Mouse (Mus musculus) liver, embryonic 16.5 days (tissue): ENCODE results near the gene Usp5. TPM values are rescaled to one million over a fixed set of nuclear protein-coding genes. Genes with fewer than 3 reads are reported as not detected.

Source experiments
- ATAC-seq: fragments of 200-750 bp; cut with Nextera tagmentation; 2 replicates; pipeline ENCODE4 v1.8.0; 2017; ENCODE audit warnings: low read depth, mild to moderate bottlenecking, moderate number of reproducible peaks, moderate library complexity
- H3K27ac ChIP-seq: fragments of 300-500 bp; sonication (generic); 2 replicates; pipeline ENCODE4 v1.5.1; 2014; ENCODE audit warnings: mild to moderate bottlenecking, low read length
- H3K27me3 ChIP-seq: fragments of 300-500 bp; sonication (generic); 2 replicates; pipeline ENCODE4 v1.6.1; 2014; ENCODE audit warnings: low read depth, low read length, mixed read lengths; ENCODE audit not compliant: control insufficient read depth, insufficient read depth
- H3K36me3 ChIP-seq: fragments of 300-500 bp; sonication (generic); 2 replicates; pipeline ENCODE4 v1.6.1; 2014; ENCODE audit warnings: mild to moderate bottlenecking; ENCODE audit not compliant: control insufficient read depth, insufficient read depth
- H3K4me1 ChIP-seq: fragments of 300-500 bp; sonication (generic); 2 replicates; pipeline ENCODE4 v1.6.1; 2014; ENCODE audit warnings: low read depth, low read length, mixed read lengths; ENCODE audit not compliant: control insufficient read depth
- H3K4me2 ChIP-seq: fragments of 300-500 bp; sonication (generic); 2 replicates; pipeline ENCODE4 v1.6.1; 2014; ENCODE audit warnings: low read depth, low read length, mixed read lengths
- H3K4me3 ChIP-seq: fragments of 300-500 bp; sonication (generic); 2 replicates; pipeline ENCODE4 v1.5.1; 2014; ENCODE audit warnings: low read depth, mild to moderate bottlenecking, low read length
- H3K9ac ChIP-seq: fragments of 300-500 bp; sonication (generic); 2 replicates; pipeline ENCODE4 v1.6.1; 2014; ENCODE audit warnings: low read depth, low read length
- H3K9me3 ChIP-seq: fragments of 300-500 bp; sonication (generic); replicated peaks from 2 replicates; pipeline ENCODE4 v1.6.1; 2016; ENCODE audit warnings: low read length; ENCODE audit not compliant: control insufficient read depth
- WGBS: fragments of 180-500 bp; shearing (Covaris S2); extraction: QIAGEN DNeasy Blood & Tissue Kit; methylation state at CpG from one replicate; pipeline ENCODE4 v1.1.7; 2014; ENCODE audit not compliant: insufficient replicate concordance; 5-methylcytosine and 5-hydroxymethylcytosine counted together
- polyA plus RNA-seq: library from polyadenylated mRNA; unstranded; fragments of >200 nt; fragmentation: Nextera tagmentation; extraction: Ambion mirVana; gene quantifications from 2 replicates; pipeline ENCODE4 v1.2.1, GENCODE M21; 2015

Usp5 gene
- polyA plus RNA-seq, 1 experiment from 2014 or later = 52.7 TPM

DNA sequence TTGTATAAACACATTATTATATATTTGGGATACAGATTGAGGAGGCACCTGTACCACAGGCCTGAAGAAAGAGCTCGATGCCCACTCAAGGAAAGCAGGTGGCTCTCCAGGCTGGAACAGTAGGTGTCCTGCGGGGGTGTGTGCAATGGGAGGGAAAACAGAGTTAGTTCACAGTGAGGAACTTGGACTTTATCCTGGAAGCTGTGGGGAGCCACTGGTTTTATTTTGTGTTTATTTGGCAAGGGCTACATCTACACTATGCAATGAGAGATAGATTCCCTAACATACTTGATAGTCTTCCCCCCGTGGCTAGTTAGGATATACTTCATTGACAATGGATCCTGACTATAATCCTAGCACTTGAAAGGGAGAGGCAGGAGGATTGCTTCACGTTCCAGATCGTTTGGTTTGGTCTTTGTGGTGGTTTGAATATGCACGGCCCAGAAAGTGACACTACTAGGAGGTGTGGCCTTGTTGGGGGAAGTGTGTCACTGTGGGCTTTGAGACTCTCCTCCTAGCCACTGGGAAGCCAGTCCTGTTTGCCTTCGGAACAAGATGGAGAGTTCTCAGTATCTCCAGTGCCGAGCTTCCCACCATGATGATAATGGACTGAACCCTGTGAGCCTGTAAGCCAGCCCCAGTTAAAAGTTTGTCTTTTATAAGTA lies 42.4 kb downstream of the Usp5 start:
- H3K4me1 ChIP-seq = peaks cover 4% of the 10 kb centered on the region; the same call in 1 of the 2 replicates
- H3K36me3 ChIP-seq = no peaks in the 10 kb centered on the region
- H3K4me3 ChIP-seq = no peak overlapping the region
- H3K4me2 ChIP-seq = no peak overlapping the region
- no peak overlapping the region for H3K9ac ChIP-seq
- peak overlapping the region; percentile 35; the same call in 1 of the 2 replicates for H3K27ac ChIP-seq
- ATAC-seq = peak; percentile 66
- no peaks in the 10 kb centered on the region for H3K27me3 ChIP-seq
- 30% methylated on average over 8 of the region's 8 CpGs for WGBS
- H3K9me3 ChIP-seq = no peaks in the 10 kb centered on the region

DNA sequence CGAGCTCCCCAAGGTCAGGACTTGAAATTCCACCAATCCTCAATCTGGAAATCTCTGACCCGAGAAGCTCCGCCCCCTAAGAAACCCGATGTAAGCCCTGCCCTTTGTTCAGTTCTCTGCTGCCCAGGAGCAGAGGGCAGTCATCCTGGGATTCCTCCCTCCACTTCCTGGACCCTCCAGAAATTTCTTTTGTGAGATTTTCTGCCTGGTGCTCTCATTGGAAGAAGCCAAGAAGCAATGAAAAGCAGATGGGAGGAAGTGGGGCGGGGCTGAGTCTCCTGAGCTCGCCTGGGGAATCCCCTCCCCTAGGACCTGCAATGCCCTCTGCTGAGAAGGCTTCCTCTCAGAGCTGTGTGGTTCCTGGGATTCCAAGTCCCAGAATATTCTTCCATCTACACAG lies 46.8 kb downstream of the Usp5 start:
- H3K9me3 ChIP-seq = no peaks in the 10 kb centered on the region
- no peak overlapping the region for H3K9ac ChIP-seq
- 0 out of 2 replicates have a peak, but pooled peaks have one; percentile 16 for ATAC-seq
- H3K27ac ChIP-seq = no peak overlapping the region
- no peaks in the 10 kb centered on the region; the same call in 1 of the 2 replicates for H3K4me1 ChIP-seq
- peaks cover 26% of the 10 kb centered on the region for H3K27me3 ChIP-seq
- H3K4me2 ChIP-seq = peak overlapping the region; percentile 27; the same call in 1 of the 2 replicates
- H3K36me3 ChIP-seq = no peaks in the 10 kb centered on the region
- 12% methylated on average over 6 of the region's 6 CpGs for WGBS
- H3K4me3 ChIP-seq = peak overlapping the region; percentile 26

DNA sequence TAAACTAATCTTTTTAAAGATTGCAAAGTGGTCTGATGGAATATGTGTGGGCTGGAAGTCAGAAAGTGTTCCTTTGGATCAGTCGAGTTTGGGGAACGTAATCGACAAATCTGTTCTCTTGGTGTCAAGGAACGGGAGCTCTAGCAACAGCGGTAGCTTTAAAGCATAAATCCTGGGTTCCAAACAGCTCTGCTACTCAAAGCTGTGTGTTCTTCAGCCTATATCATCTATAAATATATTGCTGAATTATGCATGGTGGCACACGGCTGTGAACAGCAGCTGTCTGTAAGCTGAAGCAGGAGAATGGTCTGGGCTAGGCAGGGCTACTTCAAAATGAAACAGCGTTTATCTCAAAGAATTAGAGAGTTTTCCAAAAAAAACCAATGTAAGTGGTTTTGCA lies 48.4 kb downstream of the Usp5 start:
- H3K27me3 ChIP-seq = peaks cover 26% of the 10 kb centered on the region
- H3K9me3 ChIP-seq = no peaks in the 10 kb centered on the region
- no peak for ATAC-seq
- H3K36me3 ChIP-seq = no peaks in the 10 kb centered on the region
- no peak overlapping the region for H3K4me2 ChIP-seq
- H3K9ac ChIP-seq = no peak overlapping the region
- no peak overlapping the region for H3K4me3 ChIP-seq
- H3K27ac ChIP-seq = no peak overlapping the region
- H3K4me1 ChIP-seq = no peaks in the 10 kb centered on the region; the same call in 1 of the 2 replicates
- WGBS = 66% methylated on average over 7 of the region's 7 CpGs

DNA sequence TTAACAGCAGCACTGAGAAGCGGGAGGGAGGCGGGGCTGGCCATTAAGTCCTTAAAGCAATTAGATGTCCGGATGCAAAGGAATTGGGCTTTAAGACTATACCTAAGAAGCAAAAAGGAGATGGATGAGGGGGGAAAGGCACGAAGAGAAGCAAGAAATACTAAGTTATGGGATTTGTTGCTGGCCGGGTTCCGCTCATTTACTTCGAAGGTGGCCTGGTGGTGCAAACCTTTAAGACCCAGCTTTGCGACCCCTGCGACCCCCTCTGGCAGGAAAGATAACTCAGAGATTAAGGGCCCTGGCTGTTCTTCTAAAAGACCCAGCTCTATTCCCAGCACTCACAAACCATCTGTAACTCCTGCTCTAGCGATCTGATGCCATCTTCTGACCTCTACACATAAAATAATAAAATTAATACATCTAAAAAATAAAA lies 49.3 kb downstream of the Usp5 start:
- Histone ChIP-seq H3K27ac (no peak overlapping the region), H3K4me2 (peak overlapping the region; percentile 45), H3K27me3 (peaks cover 26% of the 10 kb centered on the region), H3K9me3 (no peaks in the 10 kb centered on the region), H3K9ac (no peak overlapping the region), H3K4me3 (peak overlapping the region; percentile 15), H3K4me1 (no peaks in the 10 kb centered on the region; the same call in 1 of the 2 replicates), H3K36me3 (no peaks in the 10 kb centered on the region)
- no peak for ATAC-seq
- 14% methylated on average over 10 of the region's 10 CpGs for WGBS

DNA sequence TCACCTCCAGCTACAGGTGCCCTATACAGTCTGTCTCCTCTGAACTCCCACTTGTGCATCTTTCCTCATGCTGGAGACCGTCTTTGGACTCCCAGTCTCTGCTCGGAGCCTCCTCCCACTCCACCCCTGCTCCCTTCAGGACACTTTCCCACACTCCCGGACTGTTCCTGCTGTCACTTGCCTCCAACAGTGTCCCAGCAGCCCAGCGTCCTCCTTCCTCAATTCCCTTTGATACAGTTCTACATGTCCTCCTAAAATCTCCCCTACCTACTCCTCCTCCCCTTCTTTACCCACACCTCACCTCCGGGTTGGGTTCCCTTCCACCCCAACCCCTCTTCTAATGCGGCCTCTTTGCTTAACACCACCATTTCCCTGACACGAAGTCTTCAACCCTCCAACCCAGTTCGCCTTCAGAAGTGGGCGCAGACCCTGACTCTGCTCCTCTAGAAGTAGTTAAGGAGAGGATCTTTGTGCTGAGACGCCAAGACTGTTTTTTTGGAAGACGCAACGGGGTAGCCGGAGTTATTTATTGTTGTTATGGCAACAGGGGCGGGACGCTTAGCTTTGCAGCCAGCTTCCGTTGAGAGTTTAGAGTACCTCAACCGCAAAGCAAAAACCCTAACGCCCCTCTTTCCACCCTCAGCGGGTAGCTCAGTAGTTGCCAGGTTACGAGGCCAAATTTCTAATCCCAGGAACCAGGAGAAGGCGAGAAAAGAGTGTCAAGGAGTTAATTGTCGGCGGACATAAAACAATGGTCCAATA lies 49.9 kb downstream of the Usp5 start, which contains the start of gene Lrrc23:
TSS of gene Lrrc23 (minus strand) at position 506 of the 762 bp plus-strand sequence.
- peak within 1 kb of the TSS; percentile 45 for H3K4me2 ChIP-seq
- WGBS = 2% methylated on average over 23 of the region's 23 CpGs
- no peak within 1 kb of the TSS for H3K9ac ChIP-seq
- no peak for ATAC-seq
- H3K9me3 ChIP-seq = no peaks in the 10 kb centered on the region
- H3K27me3 ChIP-seq = peaks cover 26% of the 10 kb centered on the region
- H3K4me3 ChIP-seq = peak within 1 kb of the TSS; percentile 15
- no peak within 1 kb of the TSS for H3K27ac ChIP-seq
- no peaks in the 10 kb centered on the region; the same call in 1 of the 2 replicates for H3K4me1 ChIP-seq
- H3K36me3 ChIP-seq = no peaks in the 10 kb centered on the region

DNA sequence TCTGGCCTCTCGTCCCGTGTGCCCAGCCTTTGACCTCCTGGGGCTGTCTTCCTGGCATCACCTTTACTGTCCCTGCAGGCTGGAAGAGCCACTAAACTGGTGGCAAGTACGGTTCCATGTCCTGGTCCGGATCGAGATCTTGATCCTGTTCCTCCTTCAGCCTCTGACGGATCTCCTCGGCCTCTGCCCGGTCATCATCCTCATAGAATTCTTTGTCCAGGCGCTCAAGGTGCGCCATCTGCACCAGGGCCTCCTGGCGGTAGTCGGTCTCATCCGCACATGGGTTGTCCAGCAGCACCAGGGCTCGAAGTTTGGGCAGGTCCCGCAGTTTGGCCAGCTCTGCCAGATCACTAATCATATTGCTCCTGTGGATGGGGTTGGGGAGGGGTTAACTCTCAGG lies 58.8 kb downstream of the Usp5 start:
- no peak overlapping the region for H3K9ac ChIP-seq
- H3K27ac ChIP-seq = no peak overlapping the region
- peaks cover 13% of the 10 kb centered on the region for H3K4me1 ChIP-seq
- ATAC-seq = no peak
- H3K4me2 ChIP-seq = no peak overlapping the region
- WGBS = 70% methylated on average over 15 of the region's 15 CpGs
- no peaks in the 10 kb centered on the region for H3K9me3 ChIP-seq
- peaks cover 36% of the 10 kb centered on the region for H3K27me3 ChIP-seq
- no peaks in the 10 kb centered on the region for H3K36me3 ChIP-seq
- H3K4me3 ChIP-seq = no peak overlapping the region

DNA sequence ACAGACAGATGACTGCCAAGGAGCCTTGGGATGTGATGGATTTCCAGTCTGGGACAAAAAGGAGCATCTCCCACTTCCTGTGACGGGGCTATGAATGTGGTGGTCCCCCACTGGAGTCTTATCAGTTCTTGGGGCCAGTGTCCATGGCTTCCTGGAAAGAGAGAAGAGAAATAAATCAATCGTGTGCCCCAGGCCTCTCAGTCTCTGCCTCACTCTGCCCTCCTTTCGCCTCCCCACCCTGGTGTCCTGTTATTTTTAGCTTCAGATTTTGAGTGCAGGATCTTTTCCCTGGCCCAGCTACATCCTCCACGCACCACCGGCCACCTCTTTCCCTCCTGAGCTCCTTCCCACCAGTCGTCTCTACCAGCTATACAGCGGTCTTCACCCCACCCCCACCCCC lies 59.3 kb downstream of the Usp5 start:
- no peak overlapping the region for H3K4me3 ChIP-seq
- peaks cover 13% of the 10 kb centered on the region for H3K4me1 ChIP-seq
- no peak for ATAC-seq
- no peak overlapping the region for H3K4me2 ChIP-seq
- H3K9ac ChIP-seq = no peak overlapping the region
- no peaks in the 10 kb centered on the region for H3K9me3 ChIP-seq
- H3K27ac ChIP-seq = no peak overlapping the region
- H3K36me3 ChIP-seq = no peaks in the 10 kb centered on the region
- WGBS = 21% methylated on average over 7 of the region's 7 CpGs
- H3K27me3 ChIP-seq = peaks cover 36% of the 10 kb centered on the region

DNA sequence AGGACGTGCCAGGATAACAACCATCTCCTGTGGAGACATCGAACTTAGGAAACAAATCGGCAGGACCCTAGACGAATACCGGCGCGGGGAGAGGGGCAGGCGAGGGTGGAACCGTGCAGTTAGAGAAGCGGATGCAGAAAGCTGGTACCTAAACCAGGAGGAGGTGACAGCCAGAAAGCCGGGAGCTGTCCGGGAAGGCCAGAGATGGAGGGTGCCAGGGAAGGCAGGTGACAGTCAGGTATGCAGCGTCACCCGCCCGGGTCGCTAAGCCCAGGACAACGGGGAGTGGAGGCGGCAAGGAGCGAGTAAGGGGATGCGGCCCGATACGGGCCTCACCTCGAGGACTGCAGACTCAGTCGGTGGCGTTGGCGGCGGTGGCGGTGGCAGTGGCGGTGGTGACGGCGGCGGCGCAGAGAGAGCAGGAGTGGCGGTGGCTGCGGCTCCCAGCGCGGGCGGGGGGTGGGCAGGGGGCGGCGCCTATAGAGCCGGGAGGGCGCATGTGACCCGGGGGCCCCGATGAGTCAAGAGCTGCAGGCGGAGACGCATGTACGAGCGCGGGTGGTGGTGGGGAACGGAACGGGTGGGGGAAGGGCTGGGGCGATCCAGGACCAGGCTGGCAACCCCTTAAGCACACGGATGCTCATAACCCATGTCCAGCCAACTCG lies 60.1 kb downstream of the Usp5 start, which contains the start of gene Eno2:
TSS of gene Eno2 (minus strand) at position 573 of the 665 bp plus-strand sequence.
- H3K9ac ChIP-seq = 0 out of 2 replicates have a peak within 1 kb of the TSS, but pooled peaks have one; percentile 25
- H3K4me2 ChIP-seq = peak within 1 kb of the TSS; percentile 55
- ATAC-seq = 0 out of 2 replicates have a peak, but pooled peaks have one; percentile 37
- peaks cover 36% of the 10 kb centered on the region for H3K27me3 ChIP-seq
- H3K36me3 ChIP-seq = no peaks in the 10 kb centered on the region
- H3K4me3 ChIP-seq = peak within 1 kb of the TSS; percentile 51
- WGBS = under 1% methylated on average over 54 of the region's 54 CpGs
- no peak within 1 kb of the TSS for H3K27ac ChIP-seq
- no peaks in the 10 kb centered on the region for H3K9me3 ChIP-seq
- H3K4me1 ChIP-seq = peaks cover 13% of the 10 kb centered on the region
